Mouse (Mus musculus): ENCODE measurements at regions not wholly inside any gene's neighbourhood (a gene's known extent, or its start where the extent isn't known, plus 50 kb on each side); places are given as distances from the start of the nearest gene placed in this dataset.

DNA sequence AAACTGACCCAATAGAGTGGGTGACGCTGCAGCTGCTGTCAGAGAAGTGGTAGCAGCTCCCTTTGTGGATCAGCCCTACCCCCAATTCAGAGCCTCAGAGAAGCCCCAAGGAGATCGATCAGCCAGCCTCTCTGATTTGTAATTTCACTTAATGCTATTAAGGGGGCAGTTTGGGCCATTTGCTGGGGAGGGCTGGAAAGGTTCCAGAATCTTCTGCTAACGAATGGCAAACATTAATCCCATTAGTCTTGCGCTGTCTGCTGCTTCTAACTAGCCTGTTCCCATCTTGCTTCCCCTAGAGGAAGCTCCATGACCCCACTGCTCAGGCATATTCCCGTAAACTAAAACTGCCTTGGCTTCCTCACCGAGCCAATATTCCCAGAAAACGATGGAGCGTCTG lies 59.9 kb upstream of the Lrrn2 start:
- DNase-seq (ENCODE audit: low spot score), result no peak

DNA sequence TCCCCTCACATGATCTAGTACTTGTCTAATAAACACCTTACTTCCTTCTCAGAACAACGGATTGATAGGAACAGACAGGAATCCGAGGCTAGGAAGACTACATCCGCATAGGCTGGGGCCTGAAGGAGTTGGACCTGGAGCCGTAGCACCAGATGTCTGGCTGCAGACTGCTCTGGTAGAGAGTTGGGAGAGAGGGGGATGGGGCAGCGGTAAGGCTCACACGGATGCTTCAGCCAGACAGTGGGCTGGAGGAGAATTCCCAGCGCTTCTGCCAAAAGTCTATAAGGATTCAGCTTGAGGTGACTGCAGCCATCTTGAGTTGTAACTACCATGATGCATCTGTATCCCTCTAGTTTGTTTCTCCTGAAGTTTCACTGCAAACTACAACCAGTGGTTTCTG lies 61.8 kb upstream of the Lrrn2 start:
- DNase-seq (ENCODE audit: low spot score), result no peak

DNA sequence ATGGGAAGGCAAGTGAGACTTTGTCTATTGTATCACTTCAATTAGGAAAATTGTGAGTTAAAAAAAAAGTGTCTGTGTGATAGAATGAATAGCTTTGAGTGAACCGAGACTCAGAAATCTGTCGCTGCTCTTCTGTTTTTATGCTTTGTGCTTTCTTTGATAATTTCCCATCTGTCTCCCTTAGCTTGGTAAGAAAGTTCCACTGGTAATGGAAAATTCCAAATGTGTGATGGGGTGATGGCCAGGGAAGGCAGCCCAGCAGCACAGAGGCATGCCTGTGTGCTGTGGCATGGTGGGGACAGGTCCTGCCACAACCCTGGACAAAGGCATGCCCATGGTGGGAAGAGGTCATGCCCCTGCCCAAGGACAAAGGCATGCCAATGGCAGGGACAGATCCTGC lies 62.7 kb upstream of the Lrrn2 start:
- DNase-seq (ENCODE audit: low spot score), result no peak

DNA sequence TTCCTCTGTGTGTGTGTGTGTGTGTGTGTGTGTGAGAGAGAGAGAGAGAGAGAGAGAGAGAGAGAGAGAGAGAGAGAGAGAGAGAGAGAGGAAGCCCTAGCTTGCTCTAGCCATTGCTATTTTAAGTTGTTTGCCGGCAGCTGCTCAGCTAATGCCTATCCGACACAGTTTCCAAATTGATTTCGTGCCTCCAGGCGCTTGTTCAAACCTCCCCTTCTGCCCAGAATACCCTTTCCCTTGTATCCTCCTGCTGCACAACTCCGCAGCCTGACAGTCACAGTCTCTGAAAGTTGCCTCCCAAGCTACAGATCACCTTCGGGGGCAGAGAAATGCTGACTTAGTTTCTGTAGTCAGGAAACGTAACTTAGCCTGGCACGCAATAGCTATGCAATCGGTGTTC lies 63.9 kb upstream of the Nfasc start:
- DNase-seq (ENCODE audit: low spot score), result no peak

DNA sequence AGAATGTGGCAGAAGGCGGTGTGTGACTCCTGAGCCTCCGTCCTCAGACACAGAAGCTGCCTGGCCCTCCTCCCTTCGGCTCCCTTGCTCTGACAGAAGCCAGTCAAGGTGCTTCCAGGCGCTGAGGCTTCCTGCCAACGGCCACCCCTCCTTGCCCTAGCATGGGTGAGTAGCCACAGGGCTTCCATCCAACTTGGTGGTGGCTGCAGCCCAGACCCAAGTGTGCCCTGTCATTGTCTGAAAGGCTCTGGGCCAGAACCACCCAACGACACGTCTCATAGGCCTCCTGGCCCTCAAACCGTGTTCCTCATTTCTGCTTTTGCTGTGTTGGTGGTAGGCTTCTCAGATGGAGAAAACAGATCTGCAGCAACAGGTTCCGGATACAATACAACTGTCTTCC lies 62.2 kb upstream of the Nfasc start:
- peak; percentile 6 for DNase-seq (ENCODE audit: low spot score)

DNA sequence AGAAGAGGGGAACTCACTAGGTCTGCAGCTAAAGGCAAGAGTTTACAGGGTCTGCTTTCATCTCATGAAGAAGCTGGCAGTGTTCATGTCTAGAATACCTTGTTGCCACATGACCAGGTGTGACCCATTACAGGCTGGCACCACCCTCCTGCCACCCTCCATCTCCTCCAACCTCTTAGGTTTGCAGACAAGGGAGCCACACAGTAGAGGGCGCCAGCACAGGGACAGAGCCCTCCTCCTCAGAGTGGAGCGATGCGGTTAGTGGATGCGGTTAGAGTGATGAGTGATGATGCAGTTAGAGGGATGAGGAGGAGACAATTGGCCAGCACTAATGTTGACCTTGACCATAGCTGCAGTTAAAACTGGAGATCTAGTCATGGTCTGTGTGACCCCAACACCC lies 60.8 kb upstream of the Nfasc start:
- DNase-seq (ENCODE audit: low spot score), result no peak

DNA sequence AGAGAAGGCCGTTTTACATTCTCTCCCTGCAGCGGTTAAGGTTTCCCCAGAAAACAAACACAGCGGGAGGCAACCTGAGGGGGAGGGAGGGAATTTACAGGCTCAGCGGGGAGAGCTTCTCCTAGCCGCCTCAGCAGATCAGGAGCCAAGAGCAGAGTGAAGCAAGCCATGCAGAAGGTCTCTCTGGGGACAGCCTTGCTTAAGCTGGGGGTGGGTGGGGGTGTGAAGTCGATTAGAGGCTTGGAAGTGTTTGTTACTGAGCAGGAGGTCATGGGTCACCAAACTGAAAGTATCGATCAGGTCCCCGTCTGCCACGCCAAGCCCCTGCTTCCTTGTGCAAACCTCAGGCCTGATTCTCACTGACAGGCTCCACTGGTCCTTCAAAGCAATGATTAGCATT lies 58.7 kb upstream of the Nfasc start:
- DNase-seq (ENCODE audit: low spot score), result no peak

DNA sequence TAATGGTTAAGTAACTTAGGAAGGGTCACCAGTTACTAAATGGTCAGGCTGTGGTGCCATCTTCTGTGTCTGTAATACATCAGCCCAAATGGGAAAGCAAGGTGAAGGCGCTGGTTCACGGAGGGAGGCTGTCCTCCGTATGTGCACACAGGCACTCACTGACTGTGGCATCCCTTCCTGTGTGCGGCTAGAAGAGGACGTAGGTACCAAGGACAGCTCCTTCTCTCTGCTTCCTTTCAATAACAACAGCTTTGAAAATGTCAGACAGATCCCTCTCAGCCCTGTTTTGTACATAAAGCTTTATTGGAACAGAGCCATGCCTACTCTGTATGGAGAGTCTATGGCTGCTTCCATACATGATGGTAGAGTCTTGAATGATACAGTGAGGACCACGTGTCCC lies 57.7 kb upstream of the Nfasc start:
- DNase-seq (ENCODE audit: low spot score), result peak; percentile 22

DNA sequence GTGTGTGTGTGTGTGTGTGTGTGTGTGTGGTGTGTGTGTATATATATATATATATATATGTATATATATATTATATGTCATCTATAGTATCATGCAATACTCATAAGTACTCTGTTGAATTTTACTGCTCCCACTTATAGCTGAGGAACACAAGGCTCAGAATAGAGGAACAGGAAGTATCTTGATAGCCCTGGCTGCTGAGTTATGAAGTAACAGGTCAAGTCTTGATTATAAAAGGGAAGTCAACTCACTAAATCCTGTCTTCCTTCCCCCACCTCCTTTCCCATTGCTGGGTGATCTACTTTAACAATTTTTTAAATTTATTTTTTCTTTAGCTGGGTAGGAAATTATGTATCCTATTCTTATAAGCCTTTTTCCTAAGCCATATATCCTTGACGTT lies 52.9 kb upstream of the Nfasc start:
- DNase-seq (ENCODE audit: low spot score), result no peak

All from ovary, postnatal 14 days (tissue).